Mouse (Mus musculus) cortical plate, adult 2 months (tissue): ENCODE data around the gene Dkkl1.

Experiments used
- CTCF ChIP-seq: fragments of 200-500 bp; IDR thresholded peaks from 2 replicates; pipeline ENCODE4 v1.5.1; 2011; ENCODE audit warnings: mild to moderate bottlenecking, control low read depth, low read length; ENCODE audit not compliant: insufficient read depth; ENCODE audit errors: extremely low read depth
- POLR2A ChIP-seq: fragments of 200-500 bp; IDR thresholded peaks from 2 replicates; pipeline ENCODE4 v1.6.1; 2011; ENCODE audit warnings: mild to moderate bottlenecking, low read length, control low read depth; ENCODE audit not compliant: insufficient read depth; ENCODE audit errors: extremely low read depth

GRCm38 (mm10) chr7:45178550-45178949, 33.4 kb downstream of the Dkkl1 start:
- TF ChIP-seq CTCF = no peak
- no peak for TF ChIP-seq POLR2A
